Mouse (Mus musculus): ENCODE data around the gene Adad1. TPM values are rescaled to one million over a fixed set of nuclear protein-coding genes. Genes with fewer than 3 reads are reported as not detected.

Adad1 gene
- 0.23 TPM in 1 of 2 replicates, not detected in the other for polyA plus RNA-seq (2015; fragmentation: Nextera tagmentation; extraction: Ambion mirVana)

DNA sequence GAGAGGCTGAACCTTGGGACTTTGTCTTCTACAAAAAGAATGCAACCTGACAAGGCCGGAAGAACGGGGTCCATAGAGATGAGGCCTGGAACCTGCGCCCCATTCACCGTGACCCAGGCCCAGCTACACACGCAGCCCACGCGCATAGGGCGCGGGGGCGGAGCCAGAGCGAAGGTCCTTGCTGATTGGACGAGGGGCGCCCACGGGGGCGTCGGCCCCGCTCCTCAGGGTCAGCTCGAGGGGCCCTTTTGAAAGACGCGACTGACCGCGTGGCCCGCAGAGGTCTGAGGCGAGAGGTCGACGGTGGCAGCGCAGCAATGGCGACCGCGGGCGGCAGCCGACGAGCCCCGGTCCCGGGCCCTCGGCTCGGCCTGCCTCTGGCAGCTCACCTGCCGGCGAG lies at the start of gene Adad1:
Gene Adad1, plus strand, starts transcription at position 122 of the 400 bp plus-strand sequence.
- Histone ChIP-seq H3K4me1 (no peaks in the 10 kb centered on the region), H3K9me3 (no peaks in the 10 kb centered on the region), H3K4me2 (peak within 1 kb of the TSS; percentile 49), H3K9ac (no peak within 1 kb of the TSS), H3K4me3 (replicated peaks) (peak within 1 kb of the TSS; percentile 25), H3K27me3 (replicated peaks) (no peaks in the 10 kb centered on the region), H3K27ac (no peak within 1 kb of the TSS), H3K36me3 (no peaks in the 10 kb centered on the region)
- 50% methylated on average over 39 of the region's 39 CpGs for WGBS
- peak; percentile 43; the same call in 1 of the 2 replicates for ATAC-seq (ENCODE audit: insufficient read depth, low FRiP score, low read depth)

DNA sequence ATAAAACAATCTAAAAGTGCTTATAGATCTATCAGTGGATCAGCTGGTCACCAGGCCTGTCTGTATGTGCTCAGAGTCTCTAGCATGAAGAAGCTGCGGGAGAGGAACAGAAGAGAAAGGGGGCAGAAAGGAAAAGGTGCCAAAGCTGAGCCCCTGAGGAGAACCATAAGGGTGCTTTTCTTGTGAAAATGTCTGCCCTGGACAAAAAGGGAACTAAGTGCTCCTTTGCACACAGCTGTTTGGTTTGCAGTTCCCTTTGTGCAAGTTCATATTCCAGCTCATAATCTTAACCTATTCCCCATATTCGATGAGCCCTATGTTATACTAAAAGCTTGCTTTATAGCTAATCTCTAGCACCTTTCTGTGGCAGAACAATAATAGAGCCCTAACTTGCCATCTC lies 25.3 kb upstream of the Adad1 start:
- 84% methylated on average over 2 of the region's 2 CpGs for WGBS
- H3K4me2 ChIP-seq: no peak overlapping the region
- H3K9ac ChIP-seq: no peak overlapping the region
- H3K9me3 ChIP-seq: no peaks in the 10 kb centered on the region
- no peak overlapping the region for H3K4me3 ChIP-seq (replicated peaks)
- ATAC-seq (ENCODE audit: insufficient read depth, low FRiP score, low read depth): no peak
- H3K4me1 ChIP-seq: no peaks in the 10 kb centered on the region
- no peaks in the 10 kb centered on the region for H3K27me3 ChIP-seq (replicated peaks)
- H3K36me3 ChIP-seq: peaks cover 11% of the 10 kb centered on the region; the same call in 1 of the 2 replicates
- H3K27ac ChIP-seq: no peak overlapping the region

DNA sequence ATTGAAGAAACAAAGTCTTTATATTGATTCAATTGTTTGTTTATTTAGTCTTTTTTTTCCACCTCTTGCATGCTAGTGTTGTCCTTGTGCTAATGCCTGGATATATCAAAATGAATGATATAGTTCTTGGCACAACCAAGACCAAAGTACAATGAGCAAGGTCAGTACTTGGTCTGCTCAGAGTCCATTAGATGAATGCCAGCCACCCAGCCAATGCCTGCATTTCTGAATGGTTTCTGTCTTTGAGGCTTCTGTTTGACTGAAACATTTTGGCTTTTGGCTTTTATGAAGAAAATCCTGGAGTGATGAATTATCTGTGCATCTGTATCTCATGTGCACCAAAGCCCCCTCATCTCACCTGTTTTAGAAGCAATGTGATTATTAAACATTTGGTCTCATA lies 23.5 kb upstream of the Adad1 start:
- H3K9ac ChIP-seq: no peak overlapping the region
- no peak overlapping the region for H3K27ac ChIP-seq
- no peaks in the 10 kb centered on the region for H3K9me3 ChIP-seq
- no peak overlapping the region for H3K4me2 ChIP-seq
- no peak for ATAC-seq (ENCODE audit: insufficient read depth, low FRiP score, low read depth)
- no peaks in the 10 kb centered on the region for H3K4me1 ChIP-seq
- no peaks in the 10 kb centered on the region for H3K27me3 ChIP-seq (replicated peaks)
- peaks cover 13% of the 10 kb centered on the region; the same call in 1 of the 2 replicates for H3K36me3 ChIP-seq
- no peak overlapping the region for H3K4me3 ChIP-seq (replicated peaks)

DNA sequence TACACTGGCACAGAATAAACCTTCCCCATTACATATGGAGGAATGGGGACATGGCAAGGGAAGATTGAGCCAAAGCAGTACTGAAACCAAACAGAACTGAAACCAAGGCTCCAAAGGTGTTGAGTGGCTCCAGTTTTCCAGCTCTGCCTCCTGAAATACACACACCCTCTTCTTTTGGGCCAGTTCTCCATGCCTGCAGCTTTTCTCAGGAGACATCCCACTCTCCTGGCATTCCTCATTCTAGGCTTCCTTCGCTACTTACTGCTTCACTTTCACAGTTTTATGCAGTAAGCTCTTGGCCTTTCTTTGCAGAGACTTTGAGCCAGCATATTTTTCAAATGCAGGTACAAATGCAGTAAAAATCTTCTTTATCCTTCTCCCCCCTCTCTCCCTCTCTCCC lies 11.8 kb upstream of the Adad1 start:
- Histone ChIP-seq H3K4me2 (no peak overlapping the region), H3K9me3 (no peaks in the 10 kb centered on the region), H3K27ac (no peak overlapping the region), H3K36me3 (peaks cover 8% of the 10 kb centered on the region; the same call in 1 of the 2 replicates), H3K4me1 (no peaks in the 10 kb centered on the region), H3K4me3 (replicated peaks) (no peak overlapping the region), H3K27me3 (replicated peaks) (no peaks in the 10 kb centered on the region), H3K9ac (no peak overlapping the region)
- 100% methylated on average over 1 of the region's 1 CpGs for WGBS
- no peak for ATAC-seq (ENCODE audit: insufficient read depth, low FRiP score, low read depth)

DNA sequence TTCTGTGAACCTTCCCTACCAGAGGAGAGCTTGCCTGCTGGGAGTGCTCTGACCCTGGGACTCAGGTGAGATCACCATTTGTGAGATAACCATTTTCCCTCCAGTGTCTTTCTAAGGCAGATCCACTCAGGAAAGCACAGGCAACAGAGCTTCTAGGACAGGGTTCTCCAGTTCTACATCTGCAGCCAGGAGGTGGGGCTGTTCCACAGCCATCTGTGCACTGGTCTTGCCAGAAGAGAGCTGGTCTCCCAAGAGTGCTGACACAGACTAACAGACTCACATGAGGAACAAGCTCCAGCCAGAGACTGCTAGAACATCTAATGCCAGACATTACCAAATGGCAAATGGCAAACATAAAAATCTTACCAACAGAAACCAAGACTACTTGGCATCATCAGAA lies 9.9 kb downstream of the Adad1 start:
- no peak overlapping the region for H3K4me2 ChIP-seq
- H3K4me1 ChIP-seq: no peaks in the 10 kb centered on the region
- H3K27me3 ChIP-seq (replicated peaks): no peaks in the 10 kb centered on the region
- ATAC-seq (ENCODE audit: insufficient read depth, low FRiP score, low read depth): no peak
- H3K9ac ChIP-seq: no peak overlapping the region
- H3K36me3 ChIP-seq: no peaks in the 10 kb centered on the region
- H3K4me3 ChIP-seq (replicated peaks): no peak overlapping the region
- no peak overlapping the region for H3K27ac ChIP-seq
- H3K9me3 ChIP-seq: no peaks in the 10 kb centered on the region

- H3K4me2 ChIP-seq: no peak overlapping the region
- H3K27ac ChIP-seq: no peak overlapping the region
- no peak overlapping the region for H3K9ac ChIP-seq
- 42% methylated on average over 4 of the region's 4 CpGs for WGBS
- no peak overlapping the region for H3K4me3 ChIP-seq (replicated peaks)
- H3K4me1 ChIP-seq: no peaks in the 10 kb centered on the region
- no peak for ATAC-seq (ENCODE audit: insufficient read depth, low FRiP score, low read depth)
- no peaks in the 10 kb centered on the region for H3K9me3 ChIP-seq
- H3K36me3 ChIP-seq: no peaks in the 10 kb centered on the region
- H3K27me3 ChIP-seq (replicated peaks): no peaks in the 10 kb centered on the region
Measured at GRCm38 (mm10) chr3:37084860-37085259, 21.5 kb downstream of the Adad1 start.

DNA sequence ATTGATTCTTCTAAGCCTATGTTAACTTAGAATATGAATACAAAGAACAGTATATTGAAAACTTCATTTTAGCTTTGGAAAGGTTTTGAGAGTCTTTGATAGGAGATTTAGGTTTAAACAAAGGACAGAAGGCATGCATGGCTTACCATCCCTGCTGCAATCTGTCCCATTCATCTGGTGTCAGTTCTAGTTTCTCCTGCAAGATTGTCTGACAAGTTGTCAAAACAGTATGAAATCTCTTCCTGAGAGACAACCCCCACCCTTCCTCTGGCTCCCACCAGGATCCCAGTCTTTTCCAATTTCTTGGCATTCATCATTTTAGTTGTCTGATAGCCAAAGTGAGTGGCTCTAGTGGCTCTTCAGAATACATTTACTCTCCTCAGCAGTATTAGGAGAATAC lies 27.4 kb downstream of the Adad1 start:
- Histone ChIP-seq H3K27ac (no peak overlapping the region), H3K27me3 (replicated peaks) (no peaks in the 10 kb centered on the region), H3K4me2 (no peak overlapping the region), H3K36me3 (no peaks in the 10 kb centered on the region), H3K4me3 (replicated peaks) (no peak overlapping the region), H3K9ac (no peak overlapping the region), H3K4me1 (no peaks in the 10 kb centered on the region), H3K9me3 (no peaks in the 10 kb centered on the region)
- no peak for ATAC-seq (ENCODE audit: insufficient read depth, low FRiP score, low read depth)

- no peak within 1 kb of the TSS for H3K4me3 ChIP-seq (replicated peaks)
- no peak for ATAC-seq (ENCODE audit: insufficient read depth, low FRiP score, low read depth)
- H3K4me2 ChIP-seq: no peak within 1 kb of the TSS
- no peak within 1 kb of the TSS for H3K27ac ChIP-seq
- H3K36me3 ChIP-seq: no peaks in the 10 kb centered on the region
- no peaks in the 10 kb centered on the region for H3K4me1 ChIP-seq
- H3K9me3 ChIP-seq: no peaks in the 10 kb centered on the region
- H3K9ac ChIP-seq: no peak within 1 kb of the TSS
- WGBS: 71% methylated on average over 4 of the region's 4 CpGs
- H3K27me3 ChIP-seq (replicated peaks): no peaks in the 10 kb centered on the region
Measured at GRCm38 (mm10) chr3:37125655-37126054, 62.3 kb downstream of the Adad1 start, which contains the start of gene Il2. Gene Il2 (minus strand): TSS chr3:37125959.

GRCm38 (mm10) chr3:37126162-37126561 lies 62.8 kb downstream of the Adad1 start:
- Histone ChIP-seq H3K9ac (no peak overlapping the region), H3K9me3 (no peaks in the 10 kb centered on the region), H3K4me1 (no peaks in the 10 kb centered on the region), H3K27ac (no peak overlapping the region), H3K4me3 (replicated peaks) (no peak overlapping the region), H3K4me2 (no peak overlapping the region), H3K36me3 (no peaks in the 10 kb centered on the region), H3K27me3 (replicated peaks) (no peaks in the 10 kb centered on the region)
- ATAC-seq (ENCODE audit: insufficient read depth, low FRiP score, low read depth): no peak
- 46% methylated on average over 4 of the region's 4 CpGs for WGBS

DNA sequence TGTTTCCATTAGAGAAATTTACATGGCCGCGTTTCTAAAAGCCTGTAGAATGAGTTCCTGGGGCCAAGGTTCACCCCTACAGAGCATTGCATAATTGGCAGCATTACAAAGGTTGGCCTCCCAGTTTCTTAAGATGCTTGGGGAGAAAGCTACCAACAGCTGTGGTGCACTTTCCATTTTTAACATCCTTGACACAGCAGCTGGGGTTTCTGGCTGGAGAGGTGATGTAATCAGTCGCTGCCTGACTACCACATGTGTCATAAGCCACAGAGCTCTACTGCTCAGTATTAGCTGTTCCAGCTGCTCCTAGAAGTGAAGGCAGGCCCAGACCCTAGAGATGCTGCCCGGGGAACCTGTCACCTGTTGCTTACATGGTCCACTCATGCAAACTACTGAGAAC lies 64.9 kb downstream of the Adad1 start:
- Histone ChIP-seq H3K4me3 (replicated peaks) (no peak overlapping the region), H3K4me1 (no peaks in the 10 kb centered on the region), H3K9ac (no peak overlapping the region), H3K4me2 (no peak overlapping the region), H3K36me3 (no peaks in the 10 kb centered on the region), H3K27ac (no peak overlapping the region), H3K9me3 (no peaks in the 10 kb centered on the region), H3K27me3 (replicated peaks) (no peaks in the 10 kb centered on the region)
- ATAC-seq (ENCODE audit: insufficient read depth, low FRiP score, low read depth): peak; percentile 68; the same call in 1 of the 2 replicates
- WGBS: 29% methylated on average over 4 of the region's 4 CpGs

- H3K4me2 ChIP-seq: no peak overlapping the region
- no peaks in the 10 kb centered on the region for H3K36me3 ChIP-seq
- 26% methylated on average over 2 of the region's 2 CpGs for WGBS
- no peak overlapping the region for H3K9ac ChIP-seq
- no peak overlapping the region for H3K27ac ChIP-seq
- no peak for ATAC-seq (ENCODE audit: insufficient read depth, low FRiP score, low read depth)
- H3K9me3 ChIP-seq: no peaks in the 10 kb centered on the region
- no peaks in the 10 kb centered on the region for H3K27me3 ChIP-seq (replicated peaks)
- no peak overlapping the region for H3K4me3 ChIP-seq (replicated peaks)
- no peaks in the 10 kb centered on the region for H3K4me1 ChIP-seq
Measured at GRCm38 (mm10) chr3:37129063-37129462, 65.7 kb downstream of the Adad1 start.

DNA sequence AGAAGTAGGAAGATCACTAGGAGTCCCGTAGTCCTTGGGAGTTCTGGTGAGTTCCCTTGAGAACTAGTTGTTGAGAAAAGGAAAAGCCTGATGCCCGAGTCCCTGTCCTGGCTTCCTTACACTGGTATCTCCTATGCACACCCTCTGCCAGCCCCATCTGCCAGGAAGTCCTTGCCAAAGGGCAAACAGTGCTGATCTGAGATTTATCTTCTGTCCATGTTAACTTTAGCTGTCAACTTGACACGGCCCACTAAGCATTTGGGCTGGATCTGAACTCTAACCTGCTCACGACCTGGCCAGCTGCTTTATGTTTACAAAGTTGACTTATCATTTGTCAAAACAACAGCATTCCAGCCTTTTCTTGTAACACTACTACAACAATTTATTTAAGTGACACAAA lies 73.9 kb downstream of the Adad1 start:
- Histone ChIP-seq H3K4me3 (replicated peaks) (no peak overlapping the region), H3K9me3 (no peaks in the 10 kb centered on the region), H3K4me2 (no peak overlapping the region), H3K9ac (no peak overlapping the region), H3K36me3 (no peaks in the 10 kb centered on the region), H3K27ac (no peak overlapping the region), H3K4me1 (no peaks in the 10 kb centered on the region), H3K27me3 (replicated peaks) (no peaks in the 10 kb centered on the region)
- WGBS: 29% methylated on average over 4 of the region's 4 CpGs
- ATAC-seq (ENCODE audit: insufficient read depth, low FRiP score, low read depth): no peak

DNA sequence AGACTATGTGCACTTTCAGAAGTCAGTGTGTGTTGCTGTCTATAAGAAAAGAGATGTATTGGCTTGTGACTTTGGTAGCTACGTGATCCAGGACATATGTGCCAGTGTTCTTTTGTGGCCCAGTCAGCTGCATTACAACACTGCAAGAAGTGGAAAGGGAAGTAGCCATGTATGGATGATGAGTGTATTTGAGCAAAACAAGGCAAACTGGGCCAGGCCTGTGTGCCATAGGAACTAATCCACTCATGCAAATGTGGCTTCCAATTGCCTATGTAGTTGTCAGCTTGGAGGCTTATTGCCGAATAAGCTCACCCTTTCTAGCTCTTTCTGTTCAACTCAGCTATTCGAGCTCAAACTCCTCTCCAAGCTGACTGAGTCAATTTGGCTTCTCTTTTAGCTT lies 75.9 kb downstream of the Adad1 start:
- Histone ChIP-seq H3K36me3 (no peaks in the 10 kb centered on the region), H3K9ac (no peak overlapping the region), H3K9me3 (no peaks in the 10 kb centered on the region), H3K27me3 (replicated peaks) (no peaks in the 10 kb centered on the region), H3K4me2 (no peak overlapping the region), H3K27ac (no peak overlapping the region), H3K4me1 (no peaks in the 10 kb centered on the region), H3K4me3 (replicated peaks) (no peak overlapping the region)
- WGBS: 87% methylated on average over 3 of the region's 3 CpGs
- no peak for ATAC-seq (ENCODE audit: insufficient read depth, low FRiP score, low read depth)
